Mouse (Mus musculus) heart, embryonic 16.5 days (tissue): ENCODE results near the gene Smim1. TPM values are rescaled to one million over a fixed set of nuclear protein-coding genes. Genes with fewer than 3 reads are reported as not detected.
A peak's percentile ranks its signal among the peaks of the same experiment; 100 is the strongest.

Experiments
- ATAC-seq: fragments of 200-750 bp; cut with Nextera tagmentation; replicated peaks from 2 replicates; pipeline ENCODE4 v1.8.0; 2017; ENCODE audit warnings: moderate number of reproducible peaks; ENCODE audit not compliant: insufficient read depth, low FRiP score; ENCODE audit errors: extremely low read depth
- H3K27ac ChIP-seq: fragments of 300-500 bp; sonication (generic); 2 replicates; pipeline ENCODE4 v1.5.1; 2014; ENCODE audit warnings: mild to moderate bottlenecking, low read length, control low read depth, moderate library complexity
- H3K27me3 ChIP-seq: fragments of 300-500 bp; sonication (generic); 2 replicates; pipeline ENCODE4 v1.6.1; 2014; ENCODE audit warnings: low read length, mixed read lengths; ENCODE audit not compliant: control insufficient read depth, insufficient read depth
- H3K36me3 ChIP-seq: fragments of 300-500 bp; sonication (generic); 2 replicates; pipeline ENCODE4 v1.6.1; 2014; ENCODE audit not compliant: control insufficient read depth, insufficient read depth
- H3K4me1 ChIP-seq: fragments of 300-500 bp; sonication (generic); 2 replicates; pipeline ENCODE4 v1.6.1; 2014; ENCODE audit warnings: low read length, mixed read lengths; ENCODE audit not compliant: control insufficient read depth, insufficient read depth
- H3K4me2 ChIP-seq: fragments of 300-500 bp; sonication (generic); 2 replicates; pipeline ENCODE4 v1.6.1; 2014; ENCODE audit warnings: low read depth, mild to moderate bottlenecking, control low read depth, low read length
- H3K4me3 ChIP-seq: fragments of 300-500 bp; sonication (generic); 2 replicates; pipeline ENCODE4 v1.5.1; 2014; ENCODE audit warnings: mild to moderate bottlenecking, control low read depth, low read length
- H3K9ac ChIP-seq: fragments of 300-500 bp; sonication (generic); 2 replicates; pipeline ENCODE4 v1.6.1; 2014; ENCODE audit warnings: low read length, control low read depth
- H3K9me3 ChIP-seq: fragments of 300-500 bp; sonication (generic); replicated peaks from 2 replicates; pipeline ENCODE4 v1.6.1; 2016; ENCODE audit warnings: low read length; ENCODE audit not compliant: control insufficient read depth
- WGBS: fragments of 180-500 bp; shearing (Covaris S2); extraction: QIAGEN DNeasy Blood & Tissue Kit; methylation state at CpG from one replicate; pipeline ENCODE4 v1.1.7; 2014; 5-methylcytosine and 5-hydroxymethylcytosine counted together
- polyA plus RNA-seq: library from polyadenylated mRNA; unstranded; fragments of >200 nt; fragmentation: Nextera tagmentation; extraction: Ambion mirVana; gene quantifications from 2 replicates; pipeline ENCODE4 v1.2.1, GENCODE M21; 2015

The Smim1 gene
- polyA plus RNA-seq, 1 experiment from 2014 or later: 29.3 TPM

GRCm38 (mm10) chr4:154011646-154012089, 14.4 kb downstream of the Smim1 start, which contains the start of gene Lrrc47:
TSS of gene Lrrc47 (plus strand) at chr4:154011731.
- Histone ChIP-seq H3K9ac (peak within 1 kb of the TSS; percentile 94), H3K4me3 (peak within 1 kb of the TSS; percentile 84), H3K9me3 (no peaks in the 10 kb centered on the region), H3K27me3 (no peaks in the 10 kb centered on the region), H3K36me3 (peaks cover 24% of the 10 kb centered on the region), H3K4me1 (peaks cover 13% of the 10 kb centered on the region), H3K27ac (peak within 1 kb of the TSS; percentile 54), H3K4me2 (peak within 1 kb of the TSS; percentile 97)
- under 1% methylated on average over 59 of the region's 59 CpGs for WGBS
- ATAC-seq: peak; percentile 96

DNA sequence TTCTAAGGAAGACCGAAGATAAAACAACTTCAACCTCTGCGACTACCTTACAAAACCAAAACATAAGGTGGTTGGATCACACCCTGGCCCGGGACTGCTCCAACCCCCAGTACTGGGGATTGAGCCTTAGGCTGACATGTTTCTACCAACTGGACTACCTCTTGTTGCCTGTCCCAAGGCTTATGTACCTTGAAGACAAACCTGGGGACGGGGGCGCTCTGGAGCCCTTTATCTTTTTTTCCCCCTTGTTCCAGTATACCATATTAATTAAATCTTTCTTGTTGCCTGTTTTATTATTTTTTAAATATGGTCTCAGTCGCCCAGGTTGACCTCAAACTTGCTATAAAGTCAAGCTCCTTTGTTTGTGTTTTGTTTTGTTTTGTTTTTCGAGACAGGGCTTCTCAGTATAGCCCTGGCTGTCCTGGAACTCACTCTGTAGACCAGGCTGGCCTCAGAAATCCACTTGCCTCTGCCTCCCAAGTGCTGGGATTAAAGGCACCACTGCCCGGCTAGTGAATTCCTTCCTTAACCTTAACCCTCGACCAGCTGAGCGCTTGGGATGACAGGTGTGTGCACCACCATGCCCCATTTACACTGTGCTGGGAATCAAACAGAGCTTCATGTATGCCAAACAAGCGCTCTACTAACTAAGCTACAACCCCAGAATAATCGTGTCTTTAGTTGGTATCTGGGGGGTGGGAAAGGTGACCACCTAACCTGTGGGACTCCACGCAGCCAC, 15.0 kb downstream of the Smim1 start:
- 27% methylated on average over 13 of the region's 13 CpGs for WGBS
- H3K27ac ChIP-seq: no peak overlapping the region; the same call in 1 of the 2 replicates
- ATAC-seq: no peak; the same call in 1 of the 2 replicates

GRCm38 (mm10) chr4:154007759-154008158, 18.3 kb downstream of the Smim1 start:
- Histone ChIP-seq H3K27ac (no peak overlapping the region), H3K9ac (no peak overlapping the region), H3K9me3 (no peaks in the 10 kb centered on the region), H3K36me3 (peaks cover 22% of the 10 kb centered on the region), H3K27me3 (no peaks in the 10 kb centered on the region), H3K4me2 (no peak overlapping the region), H3K4me1 (peaks cover 4% of the 10 kb centered on the region), H3K4me3 (no peak overlapping the region)
- no peak for ATAC-seq
- WGBS: 60% methylated on average over 4 of the region's 4 CpGs

More for the DNA sequence above, 15.0 kb downstream of the Smim1 start:
- H3K9me3 ChIP-seq: no peaks in the 10 kb centered on the region
- peak overlapping the region; percentile 84 for H3K4me3 ChIP-seq
- H3K4me1 ChIP-seq: peaks cover 13% of the 10 kb centered on the region
- H3K4me2 ChIP-seq: peak overlapping the region; percentile 90
- H3K36me3 ChIP-seq: peaks cover 23% of the 10 kb centered on the region
- H3K9ac ChIP-seq: peak overlapping the region; percentile 94
- H3K27me3 ChIP-seq: no peaks in the 10 kb centered on the region

GRCm38 (mm10) chr4:154006264-154006663, 19.8 kb downstream of the Smim1 start:
- H3K27me3 ChIP-seq: no peaks in the 10 kb centered on the region
- ATAC-seq: no peak
- H3K9me3 ChIP-seq: no peaks in the 10 kb centered on the region
- no peak overlapping the region for H3K4me3 ChIP-seq
- WGBS: 93% methylated on average over 6 of the region's 6 CpGs
- H3K36me3 ChIP-seq: peaks cover 22% of the 10 kb centered on the region
- H3K4me2 ChIP-seq: no peak overlapping the region
- no peaks in the 10 kb centered on the region for H3K4me1 ChIP-seq
- H3K9ac ChIP-seq: no peak overlapping the region
- no peak overlapping the region for H3K27ac ChIP-seq

DNA sequence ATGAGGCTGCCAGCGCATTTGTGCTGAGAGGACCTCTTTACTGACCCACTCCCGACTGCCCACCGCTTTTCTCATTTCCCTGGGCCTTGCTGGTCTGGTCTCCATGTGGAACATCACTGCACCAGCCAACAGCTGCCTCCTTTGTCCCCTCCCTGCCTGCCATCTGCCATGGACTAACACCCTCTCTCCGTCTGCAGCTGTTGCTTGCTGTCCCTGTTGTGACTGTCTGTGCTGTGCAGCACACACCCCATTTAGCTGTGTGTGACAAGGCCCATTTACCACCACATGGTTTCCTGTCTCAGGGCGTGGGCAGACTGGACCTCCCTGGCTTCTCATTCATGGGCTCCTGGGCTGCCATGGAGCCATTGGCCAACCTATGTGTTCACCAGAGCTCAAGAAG, 20.5 kb downstream of the Smim1 start:
- Histone ChIP-seq H3K4me1 (no peaks in the 10 kb centered on the region), H3K9me3 (no peaks in the 10 kb centered on the region), H3K9ac (no peak overlapping the region), H3K27ac (no peak overlapping the region), H3K4me3 (no peak overlapping the region), H3K36me3 (peaks cover 22% of the 10 kb centered on the region), H3K4me2 (no peak overlapping the region), H3K27me3 (no peaks in the 10 kb centered on the region)
- no peak for ATAC-seq
- WGBS: 86% methylated on average over 5 of the region's 5 CpGs

- Histone ChIP-seq H3K27ac (no peak overlapping the region), H3K4me1 (no peaks in the 10 kb centered on the region), H3K9me3 (no peaks in the 10 kb centered on the region), H3K27me3 (no peaks in the 10 kb centered on the region), H3K9ac (no peak overlapping the region), H3K36me3 (peaks cover 52% of the 10 kb centered on the region), H3K4me2 (no peak overlapping the region), H3K4me3 (no peak overlapping the region)
- ATAC-seq: no peak
- WGBS: 82% methylated on average over 8 of the region's 8 CpGs
Observed at GRCm38 (mm10) chr4:153993505-153993904, 32.5 kb downstream of the Smim1 start.

DNA sequence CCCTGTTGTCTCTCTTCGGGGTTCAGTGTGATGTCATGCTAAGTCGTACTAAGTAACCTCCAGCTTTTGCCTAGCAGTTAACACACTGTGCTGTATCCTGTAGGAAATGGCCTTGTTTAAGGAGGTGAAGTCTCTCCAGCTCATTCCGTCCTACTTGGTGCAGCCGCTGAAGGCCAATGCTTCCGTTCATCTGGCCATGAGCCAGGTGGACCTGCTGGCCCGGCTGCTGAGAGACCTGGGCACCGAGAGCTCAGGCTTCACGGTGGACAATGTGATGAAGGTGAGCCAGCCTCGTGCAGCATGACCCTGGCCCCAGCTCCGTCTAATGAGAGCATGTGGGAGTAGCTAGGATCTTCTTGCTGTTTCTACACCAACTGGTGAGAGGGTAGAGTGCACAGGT, 33.3 kb downstream of the Smim1 start:
- Histone ChIP-seq H3K4me3 (no peak overlapping the region), H3K27me3 (no peaks in the 10 kb centered on the region), H3K4me1 (no peaks in the 10 kb centered on the region), H3K4me2 (no peak overlapping the region), H3K27ac (no peak overlapping the region), H3K9me3 (no peaks in the 10 kb centered on the region), H3K36me3 (peaks cover 54% of the 10 kb centered on the region), H3K9ac (no peak overlapping the region)
- 87% methylated on average over 10 of the region's 10 CpGs for WGBS
- no peak for ATAC-seq

GRCm38 (mm10) chr4:153980470-153980869, 45.6 kb downstream of the Smim1 start:
- Histone ChIP-seq H3K4me1 (peaks cover 7% of the 10 kb centered on the region), H3K9me3 (no peaks in the 10 kb centered on the region), H3K27me3 (no peaks in the 10 kb centered on the region), H3K36me3 (peaks cover 42% of the 10 kb centered on the region), H3K27ac (no peak overlapping the region), H3K4me2 (no peak overlapping the region), H3K4me3 (no peak overlapping the region), H3K9ac (no peak overlapping the region)
- 88% methylated on average over 11 of the region's 11 CpGs for WGBS
- no peak for ATAC-seq

DNA sequence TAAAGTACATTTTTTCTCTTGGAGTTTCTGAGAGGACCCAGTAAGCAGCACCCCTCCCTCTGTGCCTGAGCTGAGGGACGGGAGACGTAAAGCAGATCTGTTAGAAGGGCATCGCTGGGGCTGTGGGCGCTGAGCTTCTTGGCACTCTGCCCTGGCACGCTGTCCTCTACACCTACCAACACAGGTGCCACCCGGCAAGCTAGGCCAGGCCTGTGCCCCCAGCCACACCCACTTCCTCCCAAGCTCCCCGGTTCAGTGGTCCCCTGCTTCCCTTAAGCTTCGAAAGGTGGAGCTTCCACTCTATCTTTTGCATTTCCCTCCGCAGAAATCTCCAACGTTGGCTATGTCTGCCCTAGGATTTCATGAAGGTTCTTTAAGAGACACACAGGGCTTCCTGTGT, 46.8 kb downstream of the Smim1 start:
- no peak overlapping the region for H3K9ac ChIP-seq
- no peak overlapping the region for H3K27ac ChIP-seq
- no peak overlapping the region for H3K4me2 ChIP-seq
- H3K4me3 ChIP-seq: no peak overlapping the region
- no peaks in the 10 kb centered on the region for H3K27me3 ChIP-seq
- no peaks in the 10 kb centered on the region for H3K9me3 ChIP-seq
- 84% methylated on average over 10 of the region's 10 CpGs for WGBS
- H3K36me3 ChIP-seq: peaks cover 31% of the 10 kb centered on the region
- peaks cover 7% of the 10 kb centered on the region for H3K4me1 ChIP-seq
- no peak for ATAC-seq
